12 mouse cellular contexts compared by ENCODE assay signal in genomic region chr11:32010663-32010970, GRCm38 (mm10). TPM values are rescaled to one million over a fixed set of nuclear protein-coding genes. Genes with fewer than 3 reads are reported as not detected.
DNase-seq lines count a peak whose midpoint lies in the region; ATAC-seq and TF ChIP-seq lines count a peak whose summit lies in the region.
"Had no signal": no experiment of that assay in that cellular context is flagged by ENCODE, and none has a peak within 500 bp of the region (broad histone marks: within the 10 kb centered on the region; RNA-seq: fewer than 3 reads in every experiment).

No protein-coding gene starts in this region.

- ATAC-seq in CD4-positive, CD25-positive, alpha-beta regulatory T cell, adult 4 months = no peak
- no peak; the same call in 1 of the 2 replicates for ATAC-seq in hindbrain, embryonic 14.5 days (ENCODE audit: low FRiP score)
- no peak for ATAC-seq in midbrain, embryonic 16.5 days
- ATAC-seq in liver, postnatal 0 days = no peak
- ATAC-seq: lung, postnatal 0 days; Patski had no signal

- peak overlapping the region; percentile 78 for H3K27ac ChIP-seq in hindbrain, embryonic 14.5 days
- peak overlapping the region; percentile 77 for H3K27ac ChIP-seq in midbrain, embryonic 16.5 days (ENCODE audit: low read length)
- H3K27ac ChIP-seq in liver, postnatal 0 days (ENCODE audit: low read depth) = no peak overlapping the region

- peak; percentile 82 for DNase-seq in CD4-positive, CD25-positive, alpha-beta regulatory T cell, adult 2 months (ENCODE audit: low read depth, low spot score)
- DNase-seq in T-cell, adult 2 months (ENCODE audit: low spot score) = peak; percentile 68
- DNase-seq in hindbrain, embryonic 14.5 days (ENCODE audit: low spot score) = no peak
- no peak for DNase-seq in adrenal gland, adult 2 months
- no peak for DNase-seq in liver, postnatal 0 days
- no peak for DNase-seq in adrenal gland, adult 18-20 months (ENCODE audit: low spot score in 2 of 2)
- DNase-seq: kidney, adult 2 months had no signal

- peaks cover 54% of the 10 kb centered on the region for H3K4me1 ChIP-seq in hindbrain, embryonic 14.5 days (replicated peaks; ENCODE audit: control insufficient read depth, insufficient read depth, low read length)
- H3K4me1 ChIP-seq in midbrain, embryonic 16.5 days (ENCODE audit: control insufficient read depth, insufficient read depth, low read length) = peaks cover 71% of the 10 kb centered on the region
- 0 out of 2 replicates have a peak, but pooled peaks cover 3% of the 10 kb centered on the region for H3K4me1 ChIP-seq in liver, postnatal 0 days (ENCODE audit: insufficient read depth)

- peaks cover 51% of the 10 kb centered on the region for H3K36me3 ChIP-seq in hindbrain, embryonic 14.5 days (replicated peaks; ENCODE audit: control insufficient read depth, insufficient read depth)
- peaks cover 27% of the 10 kb centered on the region for H3K36me3 ChIP-seq in midbrain, embryonic 16.5 days (ENCODE audit: control insufficient read depth, insufficient read depth, low read length)
- no peaks in the 10 kb centered on the region for H3K36me3 ChIP-seq in liver, postnatal 0 days (replicated peaks; ENCODE audit: insufficient read depth, low read length)

- H3K9me3 ChIP-seq in hindbrain, embryonic 14.5 days (ENCODE audit: control insufficient read depth, low read length) = peaks cover 8% of the 10 kb centered on the region; the same call in 1 of the 2 replicates
- H3K9me3 ChIP-seq in midbrain, embryonic 16.5 days (replicated peaks; ENCODE audit: control insufficient read depth, low read length, poor library complexity, severe bottlenecking) = no peaks in the 10 kb centered on the region
- peaks cover 8% of the 10 kb centered on the region; the same call in 1 of the 2 replicates for H3K9me3 ChIP-seq in liver, postnatal 0 days (ENCODE audit: low read length)

- TF ChIP-seq CTCF in liver, postnatal 0 days (IDR thresholded peaks at IDR 0.05; ENCODE audit: low read depth) = no peak

- TF ChIP-seq EP300 in liver, postnatal 0 days (IDR thresholded peaks at IDR 0.05; ENCODE audit: low read depth) = no peak

- H3K4me3 ChIP-seq in hindbrain, embryonic 14.5 days (replicated peaks; ENCODE audit: low read length) = no peak overlapping the region
- no peak overlapping the region for H3K4me3 ChIP-seq in midbrain, embryonic 16.5 days (ENCODE audit: low read depth, low read length)
- H3K4me3 ChIP-seq in liver, postnatal 0 days (ENCODE audit: low read depth, low read length) = no peak overlapping the region

- peak overlapping the region; percentile 35 for H3K4me2 ChIP-seq in hindbrain, embryonic 14.5 days (replicated peaks)
- H3K4me2 ChIP-seq in midbrain, embryonic 16.5 days (ENCODE audit: low read length) = peak overlapping the region; percentile 47
- H3K4me2 ChIP-seq in liver, postnatal 0 days (ENCODE audit: low read depth, low read length) = no peak overlapping the region

- no peak overlapping the region for H3K9ac ChIP-seq in hindbrain, embryonic 14.5 days
- H3K9ac ChIP-seq in midbrain, embryonic 16.5 days (ENCODE audit: low read depth, low read length) = no peak overlapping the region; the same call in 1 of the 2 replicates
- H3K9ac ChIP-seq in liver, postnatal 0 days (replicated peaks) = no peak overlapping the region

- WGBS in hindbrain, embryonic 14.5 days = 46% methylated on average over 5 of the region's 5 CpGs
- WGBS in midbrain, embryonic 16.5 days = 26% methylated on average over 5 of the region's 5 CpGs
- WGBS in liver, postnatal 0 days (ENCODE audit: insufficient replicate concordance) = 55% methylated on average over 5 of the region's 5 CpGs

- no peaks in the 10 kb centered on the region for H3K27me3 ChIP-seq in hindbrain, embryonic 14.5 days (ENCODE audit: control insufficient read depth, insufficient read depth, low read length)
- no peaks in the 10 kb centered on the region for H3K27me3 ChIP-seq in midbrain, embryonic 16.5 days (ENCODE audit: control insufficient read depth, insufficient read depth, low read depth, low read length)
- no peaks in the 10 kb centered on the region for H3K27me3 ChIP-seq in liver, postnatal 0 days (ENCODE audit: insufficient read depth, low read length)
- H3K27me3 ChIP-seq: Patski had no signal

RNA-seq across cellular contexts. Expression of gene Nsg2, which starts 10.4 kb away (rescaled TPM):
- 10 to 100 TPM; 72.5 to 88.8 TPM for polyA plus RNA-seq in CD4-positive, CD25-positive, alpha-beta regulatory T cell, adult 4 months (2017; shearing (Covaris generic))
- polyA plus RNA-seq in hindbrain, embryonic 14.5 days (2014; fragmentation: Nextera tagmentation; extraction: Ambion mirVana) = 157 and 172 TPM in 2 replicates
- polyA plus RNA-seq in midbrain, embryonic 16.5 days (2015; fragmentation: Nextera tagmentation; extraction: Ambion mirVana) = 730 and 757 TPM in 2 replicates
- total RNA-seq in adrenal gland, adult 2 months (2021) = 10 to 100 TPM; 26.5 to 42.6 TPM
- 10.9 and 15.4 TPM in 2 replicates for polyA plus RNA-seq in adrenal gland, adult 2 months (2012; rRNA removed)
- polyA plus RNA-seq in liver, postnatal 0 days (2015; fragmentation: Nextera tagmentation; extraction: Ambion mirVana) = 0.06 TPM in 1 of 2 replicates, not detected in the other
- total RNA-seq in adrenal gland, adult 18-20 months (2021) = 10 to 100 TPM; 32.0 to 51.2 TPM
- polyA plus RNA-seq: Patski had no signal

RNA-seq across cellular contexts. Expression of gene 4930524B15Rik, which starts 45.2 kb away (rescaled TPM):
- polyA plus RNA-seq in CD4-positive, CD25-positive, alpha-beta regulatory T cell, adult 4 months (2017; shearing (Covaris generic)) = not detected
- polyA plus RNA-seq in hindbrain, embryonic 14.5 days (2014; fragmentation: Nextera tagmentation; extraction: Ambion mirVana) = 0.40 and 0.60 TPM in 2 replicates
- 0.20 and 0.53 TPM in 2 replicates for polyA plus RNA-seq in midbrain, embryonic 16.5 days (2015; fragmentation: Nextera tagmentation; extraction: Ambion mirVana)
- total RNA-seq in adrenal gland, adult 2 months (2021) = not detected
- polyA plus RNA-seq in adrenal gland, adult 2 months (2012; rRNA removed) = 0.11 TPM in 1 of 2 replicates, not detected in the other
- not detected in 2 replicates for polyA plus RNA-seq in liver, postnatal 0 days (2015; fragmentation: Nextera tagmentation; extraction: Ambion mirVana)
- total RNA-seq in adrenal gland, adult 18-20 months (2021) = not detected
- polyA plus RNA-seq: heart, embryonic 14.5 days; kidney, adult 2 months; Patski had no signal

Comparison
In these comparisons a context has a peak if more than half of its experiments do, and no peak if none do; other contexts are left out.
1. DNase-seq: peak in CD4-positive, CD25-positive, alpha-beta regulatory T cell, adult 2 months (single experiment) and T-cell, adult 2 months (single experiment); none in hindbrain, embryonic 14.5 days (single experiment), adrenal gland, adult 2 months (single experiment), liver, postnatal 0 days (single experiment) and adrenal gland, adult 18-20 months (0 of 2).
2. RNA of gene Nsg2, which starts 10.4 kb away (polyA plus RNA-seq): 730 to 757 TPM in midbrain, embryonic 16.5 days, 157 to 172 TPM in hindbrain, embryonic 14.5 days, 72.5 to 88.8 TPM in CD4-positive, CD25-positive, alpha-beta regulatory T cell, adult 4 months and 10.9 to 15.4 TPM in adrenal gland, adult 2 months; 0.06 TPM in liver, postnatal 0 days; every median in the first group is over 10 times any median in the second.